Comparison of ENCODE assay signal across 9 mouse cellular contexts in genomic region chr1:15993561-15994410, GRCm38 (mm10).
DNase-seq lines count a peak whose midpoint lies in the region; ATAC-seq and TF ChIP-seq lines count a peak whose summit lies in the region.
"Had no signal": no experiment of that assay in that cellular context is flagged by ENCODE, and none has a peak within 500 bp of the region (broad histone marks: within the 10 kb centered on the region; RNA-seq: fewer than 3 reads in every experiment).

No protein-coding gene starts in this region.

- H3K9me3 ChIP-seq in stomach, embryonic 16.5 days (replicated peaks; ENCODE audit: control insufficient read depth, low read length), result no peaks in the 10 kb centered on the region
- H3K9me3 ChIP-seq: megakaryocyte, embryonic 14.5 days had no signal

- no peak overlapping the region for H3K4me3 ChIP-seq in gastrocnemius, adult 2 months
- no peak overlapping the region for H3K4me3 ChIP-seq in stomach, embryonic 16.5 days (replicated peaks; ENCODE audit: low read length)
- H3K4me3 ChIP-seq: megakaryocyte, embryonic 14.5 days had no signal

- ATAC-seq in stomach, embryonic 16.5 days (ENCODE audit: insufficient read depth, low FRiP score), result peak; percentile 70
- no peak for ATAC-seq in activated CD4-positive, CD25-positive, alpha-beta regulatory T cell, adult 4 months

- intact Hi-C loops in gastrocnemius, adult 2 months (cut with DNase I), result no loop called here
- intact Hi-C loops in left cerebral cortex, postnatal 4 days (cut with DNase I), result loop anchor here (10.0 kb wide), 1 partner anchor 989 kb away; no protein-coding TSS in a partner anchor

- peak; percentile 45 for TF ChIP-seq CTCF in gastrocnemius, adult 2 months (IDR thresholded peaks at IDR 0.05)

- no peaks in the 10 kb centered on the region for H3K27me3 ChIP-seq in stomach, embryonic 16.5 days (ENCODE audit: control insufficient read depth, insufficient read depth, low read length)
- H3K27me3 ChIP-seq: megakaryocyte, embryonic 14.5 days had no signal

- no peak overlapping the region for H3K9ac ChIP-seq in stomach, embryonic 16.5 days (ENCODE audit: low read length)

- H3K4me2 ChIP-seq in stomach, embryonic 16.5 days (ENCODE audit: low read depth, low read length), result no peak overlapping the region

- WGBS in stomach, embryonic 16.5 days, result 53% methylated on average over 4 of the region's 4 CpGs

- no peak for DNase-seq in gastrocnemius, adult 2 months
- DNase-seq in gastrocnemius, postnatal 10 days, result no peak
- peak; percentile 9 for DNase-seq in urinary bladder, postnatal 14 days (ENCODE audit: low spot score)
- no peak for DNase-seq in urinary bladder, postnatal 4 days (ENCODE audit: low spot score in 2 of 2)
- peak; percentile 13 for DNase-seq in forelimb bud, embryonic 11.5 days (ENCODE audit: low read depth, low spot score)
- DNase-seq in left cerebral cortex, postnatal 4 days, result peak; percentile 43

- H3K27ac ChIP-seq in gastrocnemius, adult 2 months, result no peak overlapping the region
- no peak overlapping the region for H3K27ac ChIP-seq in stomach, embryonic 16.5 days (ENCODE audit: low read length)

- no peaks in the 10 kb centered on the region for H3K36me3 ChIP-seq in stomach, embryonic 16.5 days (ENCODE audit: control insufficient read depth, insufficient read depth, low read length)

- peaks cover 5% of the 10 kb centered on the region; the same call in 1 of the 2 replicates for H3K4me1 ChIP-seq in stomach, embryonic 16.5 days (ENCODE audit: control insufficient read depth, insufficient read depth, low read length)
- H3K4me1 ChIP-seq: megakaryocyte, embryonic 14.5 days had no signal

Comparison
In these comparisons a context has a peak if more than half of its experiments do, and no peak if none do; other contexts are left out.
1. DNase-seq: peak in urinary bladder, postnatal 14 days (single experiment), forelimb bud, embryonic 11.5 days (single experiment) and left cerebral cortex, postnatal 4 days (single experiment); none in gastrocnemius, adult 2 months (single experiment), gastrocnemius, postnatal 10 days (single experiment) and urinary bladder, postnatal 4 days (0 of 2).